Mouse (Mus musculus) C2C12 (cell line): Measurements from ENCODE around the gene Rem1.

Experiments used
- CEBPB ChIP-seq: IDR thresholded peaks from one replicate; pipeline ENCODE4 v1.6.1; 2011; ENCODE audit warnings: low read depth, mild to moderate bottlenecking, control low read depth, moderate library complexity
- CTCF ChIP-seq: IDR thresholded peaks from one replicate; pipeline ENCODE4 v1.5.1; 2011; ENCODE audit not compliant: control insufficient read depth, insufficient read depth, insufficient read length
- FOSL1 ChIP-seq: IDR thresholded peaks from one replicate; pipeline ENCODE4 v1.8.0; 2011; ENCODE audit warnings: mild to moderate bottlenecking, low read length; ENCODE audit not compliant: poor library complexity, insufficient read depth, severe bottlenecking
- MAX ChIP-seq: IDR thresholded peaks from one replicate; pipeline ENCODE4 v1.6.1; 2011; ENCODE audit warnings: mild to moderate bottlenecking, control low read depth
- MYOG ChIP-seq: IDR thresholded peaks from one replicate; pipeline ENCODE4 v1.6.1; 2011; ENCODE audit not compliant: control insufficient read depth, insufficient read length; ENCODE audit errors: extremely low read depth

DNA sequence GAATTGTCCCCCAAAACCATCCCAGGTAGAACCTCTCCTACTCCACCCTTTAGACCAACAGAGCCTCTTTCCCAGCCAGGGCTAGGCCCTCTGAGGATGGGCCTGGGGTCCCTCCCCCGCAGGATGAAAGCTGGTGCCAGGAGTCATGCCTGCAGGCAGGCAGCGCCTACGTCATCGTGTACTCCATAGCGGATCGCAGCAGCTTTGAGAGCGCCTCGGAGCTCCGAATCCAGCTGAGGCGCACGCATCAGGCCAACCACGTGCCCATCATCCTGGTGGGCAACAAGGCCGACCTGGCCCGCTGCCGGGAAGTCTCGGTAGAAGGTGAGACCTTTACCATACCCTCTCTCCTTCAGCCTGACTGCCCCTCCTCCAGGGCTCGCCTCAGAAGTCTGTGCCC is 6.6 kb downstream of the Rem1 start:
- TF ChIP-seq CTCF (no peak), MAX (no peak), CEBPB (no peak), FOSL1 (no peak), MYOG (no peak)
